Mouse (Mus musculus): ENCODE measurements around the gene Pakap. TPM values are rescaled to one million over a fixed set of nuclear protein-coding genes. Genes with fewer than 3 reads are reported as not detected.

Gene Pakap
- polyA plus RNA-seq, 1 experiment from 2014 or later: 39.4 TPM

GRCm38 (mm10) chr4:57797548-57798285 lies 229.7 kb downstream of the Pakap start:
- H3K27me3 ChIP-seq (ENCODE audit: low read depth, poor library complexity, severe bottlenecking): no peaks in the 10 kb centered on the region
- 0 out of 2 replicates have a peak overlapping the region, but pooled peaks have one; percentile 68 for H3K27ac ChIP-seq
- no peak for DNase-seq (ENCODE audit: low spot score)
- H3K4me1 ChIP-seq: peaks cover 28% of the 10 kb centered on the region
- H3K4me3 ChIP-seq: no peak overlapping the region
- H3K9me3 ChIP-seq (replicated peaks): no peaks in the 10 kb centered on the region
- WGBS: 86% methylated on average over 9 of the region's 9 CpGs
- no peaks in the 10 kb centered on the region for H3K36me3 ChIP-seq

GRCm38 (mm10) chr4:57798286-57799018 lies 230.5 kb downstream of the Pakap start:
- 65% methylated on average over 10 of the region's 10 CpGs for WGBS
- DNase-seq (ENCODE audit: low spot score): no peak
- peaks cover 28% of the 10 kb centered on the region for H3K4me1 ChIP-seq

GRCm38 (mm10) chr4:57799297-57799696 lies 231.3 kb downstream of the Pakap start:
- DNase-seq (ENCODE audit: low spot score): no peak
- no peaks in the 10 kb centered on the region for H3K9me3 ChIP-seq (replicated peaks)
- H3K27me3 ChIP-seq (ENCODE audit: low read depth, poor library complexity, severe bottlenecking): no peaks in the 10 kb centered on the region
- H3K27ac ChIP-seq: no peak overlapping the region
- WGBS: 72% methylated on average over 1 of the region's 1 CpGs
- H3K4me3 ChIP-seq: no peak overlapping the region
- no peaks in the 10 kb centered on the region for H3K36me3 ChIP-seq
- H3K4me1 ChIP-seq: peaks cover 20% of the 10 kb centered on the region

More at GRCm38 (mm10) chr4:57798286-57799018, 230.5 kb downstream of the Pakap start:
- H3K36me3 ChIP-seq: no peaks in the 10 kb centered on the region
- H3K4me3 ChIP-seq: no peak overlapping the region
- H3K27ac ChIP-seq: peak overlapping the region; percentile 68
- H3K27me3 ChIP-seq (ENCODE audit: low read depth, poor library complexity, severe bottlenecking): no peaks in the 10 kb centered on the region
- H3K9me3 ChIP-seq (replicated peaks): no peaks in the 10 kb centered on the region

DNA sequence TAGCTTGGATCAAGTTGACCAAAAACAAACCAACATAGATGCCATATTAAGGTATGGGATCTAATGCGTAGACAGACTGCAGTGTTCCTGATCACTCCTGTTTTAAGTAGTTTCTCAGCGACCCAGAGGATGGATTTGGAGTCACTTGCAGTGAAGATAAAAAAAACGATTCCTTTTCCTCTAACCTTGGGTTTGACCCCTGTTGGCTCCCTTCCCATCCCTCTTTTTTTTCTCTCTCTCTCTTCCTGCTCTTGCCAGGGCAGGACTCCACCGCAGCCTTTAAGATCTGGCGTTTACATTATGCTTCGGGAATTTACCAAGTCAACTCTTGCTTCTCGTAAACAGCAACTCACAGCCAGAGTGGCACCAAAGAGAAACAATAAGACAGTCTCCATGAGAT lies 233.3 kb downstream of the Pakap start:
- H3K27me3 ChIP-seq (ENCODE audit: low read depth, poor library complexity, severe bottlenecking): no peaks in the 10 kb centered on the region
- H3K9me3 ChIP-seq (replicated peaks): no peaks in the 10 kb centered on the region
- no peak overlapping the region for H3K27ac ChIP-seq
- peaks cover 9% of the 10 kb centered on the region for H3K4me1 ChIP-seq
- no peak overlapping the region for H3K4me3 ChIP-seq
- 78% methylated on average over 7 of the region's 7 CpGs for WGBS
- no peaks in the 10 kb centered on the region for H3K36me3 ChIP-seq
- DNase-seq (ENCODE audit: low spot score): no peak

GRCm38 (mm10) chr4:57801986-57802385 lies 234.0 kb downstream of the Pakap start:
- 88% methylated on average over 5 of the region's 5 CpGs for WGBS
- Histone ChIP-seq H3K27ac (no peak overlapping the region), H3K27me3 (ENCODE audit: low read depth, poor library complexity, severe bottlenecking) (no peaks in the 10 kb centered on the region), H3K9me3 (replicated peaks) (no peaks in the 10 kb centered on the region), H3K4me1 (peaks cover 9% of the 10 kb centered on the region), H3K36me3 (no peaks in the 10 kb centered on the region), H3K4me3 (no peak overlapping the region)
- DNase-seq (ENCODE audit: low spot score): no peak

DNA sequence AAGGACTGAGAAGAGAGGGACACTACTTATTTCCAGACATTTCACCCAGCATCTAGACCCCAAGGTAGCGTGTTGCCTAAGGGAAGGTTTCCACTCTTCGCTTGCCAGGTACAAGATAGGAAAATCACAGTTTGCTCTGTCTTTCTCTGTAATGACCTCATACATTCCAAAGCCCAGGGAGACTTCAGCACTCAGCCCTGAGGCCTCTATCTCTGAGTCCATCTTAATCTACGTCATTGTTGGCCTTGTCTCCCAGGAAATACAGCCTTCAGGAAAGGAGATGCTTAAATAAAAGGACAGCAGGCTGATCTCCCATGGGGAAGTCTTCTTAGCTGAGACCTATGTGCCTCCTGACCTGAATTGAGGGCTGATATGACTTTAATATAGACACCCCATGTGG lies 234.4 kb downstream of the Pakap start:
- Histone ChIP-seq H3K4me3 (no peak overlapping the region), H3K27me3 (ENCODE audit: low read depth, poor library complexity, severe bottlenecking) (no peaks in the 10 kb centered on the region), H3K4me1 (peaks cover 9% of the 10 kb centered on the region), H3K36me3 (no peaks in the 10 kb centered on the region), H3K27ac (no peak overlapping the region), H3K9me3 (replicated peaks) (no peaks in the 10 kb centered on the region)
- DNase-seq (ENCODE audit: low spot score): no peak
- WGBS: 86% methylated on average over 3 of the region's 3 CpGs

DNA sequence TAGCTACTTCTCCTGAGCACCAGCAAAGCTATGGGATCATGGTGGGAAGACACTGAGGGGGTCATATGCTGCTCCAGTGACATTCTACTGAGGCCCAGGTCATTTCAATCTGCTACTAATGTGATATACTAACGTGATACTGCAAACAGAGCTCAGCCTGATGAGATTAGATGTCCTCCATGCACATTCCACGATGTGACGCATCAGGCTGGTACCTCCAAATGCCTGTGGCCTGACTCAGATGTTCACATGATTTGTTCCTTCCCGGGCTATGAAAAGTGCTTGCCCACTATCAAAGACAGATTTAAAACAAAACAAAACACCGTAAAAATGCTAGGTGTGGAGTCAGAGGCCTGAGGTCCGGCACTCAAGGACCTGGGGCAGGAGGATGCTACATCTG lies 236.9 kb downstream of the Pakap start:
- Histone ChIP-seq H3K36me3 (no peaks in the 10 kb centered on the region), H3K27ac (no peak overlapping the region), H3K9me3 (replicated peaks) (no peaks in the 10 kb centered on the region), H3K27me3 (ENCODE audit: low read depth, poor library complexity, severe bottlenecking) (no peaks in the 10 kb centered on the region), H3K4me1 (no peaks in the 10 kb centered on the region), H3K4me3 (no peak overlapping the region)
- no peak for DNase-seq (ENCODE audit: low spot score)
- WGBS: 90% methylated on average over 6 of the region's 6 CpGs

GRCm38 (mm10) chr4:57809449-57809848 lies 241.5 kb downstream of the Pakap start:
- Histone ChIP-seq H3K27ac (no peak overlapping the region), H3K4me3 (no peak overlapping the region), H3K9me3 (replicated peaks) (no peaks in the 10 kb centered on the region), H3K36me3 (no peaks in the 10 kb centered on the region), H3K4me1 (peaks cover 18% of the 10 kb centered on the region), H3K27me3 (ENCODE audit: low read depth, poor library complexity, severe bottlenecking) (no peaks in the 10 kb centered on the region)
- WGBS: 89% methylated on average over 4 of the region's 4 CpGs
- DNase-seq (ENCODE audit: low spot score): no peak

GRCm38 (mm10) chr4:57812075-57812474 lies 244.1 kb downstream of the Pakap start:
- Histone ChIP-seq H3K4me3 (no peak overlapping the region), H3K4me1 (peaks cover 18% of the 10 kb centered on the region), H3K36me3 (no peaks in the 10 kb centered on the region), H3K27ac (peak overlapping the region; percentile 25; the same call in 1 of the 2 replicates), H3K27me3 (ENCODE audit: low read depth, poor library complexity, severe bottlenecking) (no peaks in the 10 kb centered on the region), H3K9me3 (replicated peaks) (no peaks in the 10 kb centered on the region)
- 95% methylated on average over 1 of the region's 1 CpGs for WGBS
- no peak for DNase-seq (ENCODE audit: low spot score)

DNA sequence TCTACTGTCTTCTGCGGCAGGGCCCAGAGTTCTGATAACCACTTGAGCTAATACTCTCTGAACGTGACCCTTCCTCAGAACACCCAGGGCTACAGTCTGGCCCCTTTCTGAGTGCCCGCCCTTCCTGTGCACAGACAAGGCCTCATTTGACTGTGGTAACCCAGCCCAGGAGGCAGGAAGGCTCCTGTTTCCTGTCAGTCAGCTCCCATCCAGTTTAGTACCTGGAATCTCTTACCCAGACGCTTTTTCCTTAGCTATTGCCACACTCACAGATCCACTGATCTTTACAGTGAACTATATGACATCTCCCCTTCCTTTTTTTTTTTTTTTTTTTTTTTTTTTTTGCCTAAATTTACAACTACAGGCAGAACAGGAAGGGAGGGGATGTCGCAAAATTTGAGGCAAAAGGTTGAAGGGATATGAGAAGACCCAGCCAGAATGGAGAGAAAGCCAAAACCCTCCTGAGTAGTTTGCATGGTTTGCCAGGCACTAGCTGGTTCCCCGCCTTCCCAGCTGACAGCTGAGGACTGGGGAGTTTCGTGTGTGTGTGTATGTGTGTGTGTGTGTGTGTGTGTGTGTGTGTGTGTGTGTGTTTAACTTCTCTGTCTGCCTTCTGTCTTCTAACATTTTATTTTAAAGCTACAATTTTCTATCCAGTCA lies 245.1 kb downstream of the Pakap start:
- Histone ChIP-seq H3K9me3 (replicated peaks) (no peaks in the 10 kb centered on the region), H3K36me3 (peaks cover 4% of the 10 kb centered on the region), H3K27me3 (ENCODE audit: low read depth, poor library complexity, severe bottlenecking) (no peaks in the 10 kb centered on the region), H3K4me1 (peaks cover 18% of the 10 kb centered on the region), H3K27ac (peak overlapping the region; percentile 53), H3K4me3 (no peak overlapping the region)
- no peak for DNase-seq (ENCODE audit: low spot score)
- 40% methylated on average over 7 of the region's 7 CpGs for WGBS

DNA sequence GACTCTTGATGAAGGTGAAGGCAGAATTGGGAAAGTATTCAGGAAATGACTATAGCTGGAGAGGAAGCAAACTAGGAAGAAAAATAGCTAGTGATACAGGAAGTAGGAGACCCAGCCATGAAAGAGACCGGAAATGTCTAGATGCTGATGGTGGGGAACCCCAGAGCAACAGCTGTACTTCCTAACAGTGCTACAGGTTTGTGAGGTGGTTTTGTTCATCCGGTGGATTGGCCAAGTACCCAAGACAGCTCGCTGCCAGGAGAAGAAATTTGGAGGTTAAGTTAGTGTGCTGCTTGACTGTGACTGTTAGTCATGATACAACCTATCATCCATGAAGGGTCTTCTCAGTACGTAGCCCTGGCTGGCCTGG lies 245.6 kb downstream of the Pakap start:
- DNase-seq (ENCODE audit: low spot score): no peak
- no peaks in the 10 kb centered on the region for H3K27me3 ChIP-seq (ENCODE audit: low read depth, poor library complexity, severe bottlenecking)
- no peak overlapping the region for H3K4me3 ChIP-seq
- peaks cover 18% of the 10 kb centered on the region for H3K4me1 ChIP-seq
- peaks cover 4% of the 10 kb centered on the region for H3K36me3 ChIP-seq
- WGBS: 85% methylated on average over 4 of the region's 4 CpGs
- peak overlapping the region; percentile 39; the same call in 1 of the 2 replicates for H3K27ac ChIP-seq
- no peaks in the 10 kb centered on the region for H3K9me3 ChIP-seq (replicated peaks)

GRCm38 (mm10) chr4:57815355-57815754 lies 247.4 kb downstream of the Pakap start:
- peaks cover 18% of the 10 kb centered on the region for H3K4me1 ChIP-seq
- 93% methylated on average over 2 of the region's 2 CpGs for WGBS
- H3K4me3 ChIP-seq: no peak overlapping the region

DNA sequence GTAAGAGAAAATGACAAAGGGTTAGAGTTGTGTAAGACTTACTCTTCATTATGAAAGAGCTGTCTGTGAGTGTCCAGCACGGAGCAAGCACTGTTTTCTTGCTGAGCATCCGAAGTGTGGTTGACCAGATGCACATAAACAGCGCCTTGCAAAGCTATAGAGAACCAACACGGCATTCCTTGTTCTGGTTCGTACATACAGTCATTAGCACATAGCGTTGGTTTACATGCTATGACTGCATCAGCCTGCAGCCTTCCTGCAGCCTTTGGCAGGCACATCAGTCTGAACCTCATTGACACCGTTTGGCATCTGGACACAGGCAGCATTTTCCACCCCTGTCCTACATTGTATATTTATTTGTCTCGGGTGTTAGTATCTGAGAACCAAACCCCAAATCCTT lies 248.2 kb downstream of the Pakap start:
- WGBS: 90% methylated on average over 8 of the region's 8 CpGs
- peaks cover 4% of the 10 kb centered on the region for H3K36me3 ChIP-seq

More at GRCm38 (mm10) chr4:57815355-57815754, 247.4 kb downstream of the Pakap start:
- Histone ChIP-seq H3K27me3 (ENCODE audit: low read depth, poor library complexity, severe bottlenecking) (no peaks in the 10 kb centered on the region), H3K36me3 (peaks cover 4% of the 10 kb centered on the region), H3K9me3 (replicated peaks) (no peaks in the 10 kb centered on the region), H3K27ac (no peak overlapping the region)
- DNase-seq (ENCODE audit: low spot score): no peak

More for the DNA sequence above, 248.2 kb downstream of the Pakap start:
- DNase-seq (ENCODE audit: low spot score): no peak
- no peak overlapping the region for H3K27ac ChIP-seq
- no peak overlapping the region for H3K4me3 ChIP-seq
- no peaks in the 10 kb centered on the region for H3K27me3 ChIP-seq (ENCODE audit: low read depth, poor library complexity, severe bottlenecking)
- no peaks in the 10 kb centered on the region for H3K9me3 ChIP-seq (replicated peaks)
- peaks cover 18% of the 10 kb centered on the region for H3K4me1 ChIP-seq

Measured in limb, embryonic 10.5 days (tissue).